Mouse (Mus musculus) bone marrow, adult 2 months (tissue): ENCODE data around the gene Rgs10. TPM values are rescaled to one million over a fixed set of nuclear protein-coding genes. Genes with fewer than 3 reads are reported as not detected.
"Not testable (repeated sequence)": the region's sequence is repeated elsewhere in the genome, so short reads cannot be mapped to it uniquely, and the experiment has no call there.

ENCODE experiments used
- H3K27ac ChIP-seq: fragments of 200-500 bp; 2 replicates; pipeline ENCODE4 v1.5.1; 2012; ENCODE audit warnings: low read depth, mild to moderate bottlenecking, control low read depth, inconsistent platforms, low read length; ENCODE audit not compliant: control insufficient read depth, poor library complexity, insufficient read depth
- H3K4me1 ChIP-seq: fragments of 200-500 bp; 2 replicates; pipeline ENCODE4 v1.6.1; 2011; ENCODE audit warnings: low read length; ENCODE audit not compliant: control insufficient read depth, insufficient read depth
- H3K4me3 ChIP-seq: fragments of 200-500 bp; replicated peaks from 2 replicates; pipeline ENCODE3; 2011; ENCODE audit warnings: mild to moderate bottlenecking, low read depth, low read length, control low read depth; ENCODE audit not compliant: control insufficient read depth
- CTCF ChIP-seq: fragments of 200-500 bp; IDR thresholded peaks from 2 replicates; pipeline ENCODE4 v1.5.1; 2011; ENCODE audit warnings: low read length, control low read depth; ENCODE audit not compliant: control insufficient read depth, insufficient read depth
- POLR2A ChIP-seq: fragments of 200-500 bp; IDR thresholded peaks from 2 replicates; pipeline ENCODE4 v1.6.1; 2011; ENCODE audit warnings: low read depth, mild to moderate bottlenecking, control low read depth, low read length, borderline replicate concordance; ENCODE audit not compliant: control insufficient read depth
- WGBS: fragments of 180-500 bp; shearing (Covaris S2); methylation state at CpG from one replicate; pipeline ENCODE4 v1.1.7; 2018; 5-methylcytosine and 5-hydroxymethylcytosine counted together
- polyA plus RNA-seq: library from polyadenylated mRNA; stranded (reverse); fragments of >200 nt; gene quantifications from 2 replicates; pipeline ENCODE4 v1.2.4, GENCODE M21; 2011; ENCODE audit warnings: low replicate concordance; ENCODE audit not compliant: missing spikeins, insufficient read depth, insufficient read length

Rgs10 gene
- polyA plus RNA-seq, 1 experiment: 118 TPM

GRCm38 (mm10) chr7:128348608-128349007 is 70.0 kb downstream of the Rgs10 start:
- Histone ChIP-seq H3K4me1 (peaks cover 2% of the 10 kb centered on the region; the same call in 1 of the 2 replicates), H3K4me3 (no peak overlapping the region), H3K27ac (no peak overlapping the region)
- no peak for TF ChIP-seq POLR2A
- TF ChIP-seq CTCF: no peak
- 38% methylated on average over 1 of the region's 1 CpGs for whole genome bisulfite sequencing

DNA sequence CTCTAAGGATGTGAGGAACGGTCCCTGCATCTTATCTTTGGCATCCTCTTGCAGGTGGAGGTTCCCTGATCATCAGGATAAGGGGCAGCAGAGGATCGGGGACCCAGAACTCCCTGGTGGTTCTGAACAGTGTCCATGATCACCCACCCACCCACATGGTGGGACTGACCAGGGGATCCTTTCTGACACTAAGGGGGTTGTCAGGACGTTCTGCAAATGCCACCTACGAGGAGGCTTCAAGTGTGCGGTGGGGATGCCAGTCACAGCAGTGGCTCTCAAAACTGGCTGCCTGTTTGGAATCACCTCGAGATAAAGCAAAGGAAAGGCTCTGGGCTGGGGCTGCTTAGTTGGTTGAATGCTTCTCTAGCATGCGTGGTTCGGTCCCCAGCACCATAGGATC is 71.6 kb downstream of the Rgs10 start:
- 69% methylated on average over 8 of the region's 8 CpGs for WGBS
- peaks cover 2% of the 10 kb centered on the region; the same call in 1 of the 2 replicates for H3K4me1 ChIP-seq
- H3K27ac ChIP-seq: no peak overlapping the region
- no peak overlapping the region for H3K4me3 ChIP-seq
- TF ChIP-seq CTCF (no peak), POLR2A (no peak)

GRCm38 (mm10) chr7:128346522-128346921 is 72.0 kb downstream of the Rgs10 start:
- no peak overlapping the region for H3K27ac ChIP-seq
- no peak overlapping the region for H3K4me3 ChIP-seq
- WGBS: 83% methylated on average over 2 of the region's 2 CpGs
- H3K4me1 ChIP-seq: peaks cover 2% of the 10 kb centered on the region; the same call in 1 of the 2 replicates
- TF ChIP-seq POLR2A: no peak
- no peak for TF ChIP-seq CTCF

GRCm38 (mm10) chr7:128345691-128346090 is 72.9 kb downstream of the Rgs10 start:
- no peak for TF ChIP-seq CTCF
- no peak for TF ChIP-seq POLR2A
- Histone ChIP-seq H3K4me3 (no peak overlapping the region), H3K27ac (no peak overlapping the region), H3K4me1 (peaks cover 2% of the 10 kb centered on the region; the same call in 1 of the 2 replicates)
- WGBS: 79% methylated on average over 6 of the region's 6 CpGs

DNA sequence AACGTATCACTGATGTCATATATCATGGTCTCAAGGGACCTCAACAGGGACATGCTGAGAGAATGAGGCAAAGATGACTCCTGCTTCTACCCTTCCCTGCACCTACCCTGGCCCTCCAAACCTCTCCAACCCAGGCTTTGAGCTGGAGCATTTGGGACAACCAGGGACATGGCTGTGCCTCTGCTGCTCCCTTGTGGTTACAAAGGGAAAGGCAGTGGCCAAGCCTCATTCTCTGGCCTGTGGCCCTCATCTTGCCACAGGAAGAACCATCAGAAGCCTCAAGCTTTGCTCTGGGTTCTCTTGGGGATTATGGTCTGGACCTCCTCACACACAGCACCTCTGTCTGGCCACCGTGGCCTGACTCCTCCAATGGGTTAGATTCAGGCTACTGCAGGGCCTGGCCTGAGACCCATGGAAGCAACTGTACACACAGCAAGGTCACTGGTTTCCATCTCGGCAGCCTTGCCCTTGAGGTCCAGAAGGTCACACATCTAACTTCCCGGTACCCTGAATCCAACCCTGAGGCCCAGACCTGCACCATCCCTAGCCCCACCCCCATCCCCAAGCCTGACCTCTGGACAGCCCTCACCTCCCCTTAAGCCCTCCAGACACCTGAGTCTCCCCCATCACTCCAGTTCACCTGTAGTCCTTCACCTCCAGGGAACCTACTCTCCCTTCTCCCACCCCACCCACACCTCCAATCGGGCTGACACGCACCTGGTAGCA is 73.5 kb downstream of the Rgs10 start:
- Histone ChIP-seq H3K4me1 (peaks cover 2% of the 10 kb centered on the region; the same call in 1 of the 2 replicates), H3K27ac (no peak overlapping the region), H3K4me3 (no peak overlapping the region)
- WGBS: 62% methylated on average over 6 of the region's 6 CpGs
- TF ChIP-seq POLR2A: no peak
- TF ChIP-seq CTCF: peak; percentile 91

DNA sequence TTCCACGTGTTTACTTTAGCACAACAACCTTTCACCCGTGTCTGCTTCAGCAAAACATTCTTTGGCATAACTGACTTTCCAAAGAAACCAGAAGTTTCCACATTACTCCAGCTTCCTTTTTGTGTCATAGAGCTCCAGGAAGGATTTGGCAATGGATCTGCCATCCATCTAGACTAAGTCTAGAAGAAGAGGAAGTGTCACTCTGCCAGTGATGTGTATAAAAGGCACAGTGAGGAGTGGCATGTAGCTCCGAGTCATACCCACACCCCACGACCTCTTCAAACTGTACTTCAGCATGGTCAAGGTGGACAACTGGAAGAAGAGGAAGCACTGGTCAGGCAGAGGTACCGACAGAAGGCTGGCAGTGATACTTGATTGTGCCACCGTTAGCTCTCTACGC is 74.1 kb downstream of the Rgs10 start:
- TF ChIP-seq POLR2A: no peak
- no peak for TF ChIP-seq CTCF
- H3K27ac ChIP-seq: no peak overlapping the region

DNA sequence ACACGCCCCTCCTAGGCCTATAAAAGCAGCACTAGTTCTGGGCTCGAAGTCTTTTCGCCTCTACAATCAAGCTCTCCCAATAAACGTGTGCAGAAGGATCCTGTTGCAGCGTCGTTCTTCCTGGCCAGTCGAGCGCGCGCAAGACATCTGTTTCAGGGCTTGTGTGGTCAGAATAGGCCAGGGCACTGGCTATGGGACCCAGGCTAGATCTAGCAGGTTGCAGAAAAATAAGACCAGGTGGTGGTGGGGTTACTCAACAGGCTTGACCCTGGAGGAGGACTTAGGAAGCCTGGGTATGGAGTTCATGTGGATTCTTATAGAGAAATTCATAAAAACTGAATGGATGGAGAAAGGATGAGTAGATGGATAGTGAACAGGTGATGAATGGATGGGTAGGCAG is 75.9 kb downstream of the Rgs10 start:
- not testable (repeated sequence) for H3K27ac ChIP-seq, H3K4me3 ChIP-seq, H3K4me1 ChIP-seq
- 93% methylated on average over 8 of the region's 10 CpGs for WGBS

More for the DNA sequence above, 74.1 kb downstream of the Rgs10 start:
- 52% methylated on average over 7 of the region's 7 CpGs for WGBS
- peaks cover 2% of the 10 kb centered on the region; the same call in 1 of the 2 replicates for H3K4me1 ChIP-seq
- no peak overlapping the region for H3K4me3 ChIP-seq

DNA sequence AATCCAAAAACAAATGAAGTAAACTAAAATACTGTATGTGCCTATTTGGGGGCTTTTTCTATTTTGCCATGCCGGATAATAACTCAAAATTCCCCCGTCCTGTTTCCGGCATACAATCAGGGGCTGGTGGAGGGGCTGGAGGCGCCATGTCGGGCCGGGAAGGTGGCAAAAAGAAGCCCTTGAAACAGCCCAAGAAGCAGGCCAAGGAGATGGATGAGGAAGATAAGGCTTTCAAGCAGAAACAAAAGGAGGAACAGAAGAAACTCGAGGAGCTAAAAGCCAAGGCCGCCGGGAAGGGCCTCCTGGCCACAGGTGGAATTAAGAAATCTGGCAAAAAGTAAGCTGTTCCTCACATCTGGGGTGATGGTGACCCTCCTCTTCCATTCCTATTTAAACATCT is 78.2 kb downstream of the Rgs10 start:
- 61% methylated on average over 9 of the region's 9 CpGs for WGBS
- H3K4me3 ChIP-seq, H3K27ac ChIP-seq, H3K4me1 ChIP-seq: not testable (repeated sequence)

- TF ChIP-seq CTCF (peak; percentile 41; the same call in 1 of the 2 replicates), POLR2A (no peak)
- Histone ChIP-seq H3K27ac (no peak overlapping the region), H3K4me1 (peaks cover 2% of the 10 kb centered on the region), H3K4me3 (no peak overlapping the region)
- 0% methylated on average over 1 of the region's 1 CpGs for WGBS
Measured at GRCm38 (mm10) chr7:128332896-128333295, 85.7 kb downstream of the Rgs10 start.
